Mouse (Mus musculus): ENCODE results near the gene Ift81. TPM values are rescaled to one million over a fixed set of nuclear protein-coding genes. Genes with fewer than 3 reads are reported as not detected.

Gene Ift81
- total RNA-seq, 2 experiments from 2014 or later = 34.5 to 37.4 TPM

- DNase-seq (ENCODE audit: extremely low spot score in 1 of 2, low spot score in 1 of 2) = no peak
These were observed 61.7 kb downstream of the Ift81 start for GRCm38 (mm10) chr5:122552638-122553037.

- DNase-seq (ENCODE audit: extremely low spot score in 1 of 2, low spot score in 1 of 2) = no peak
These were observed 63.9 kb downstream of the Ift81 start for GRCm38 (mm10) chr5:122550460-122550859.

- no peak for DNase-seq (ENCODE audit: extremely low spot score in 1 of 2, low spot score in 1 of 2)
These were observed 65.6 kb downstream of the Ift81 start for GRCm38 (mm10) chr5:122548671-122549070.

- DNase-seq (ENCODE audit: extremely low spot score in 1 of 2, low spot score in 1 of 2) = no peak
These were observed 66.5 kb downstream of the Ift81 start for GRCm38 (mm10) chr5:122547810-122548209.

- no peak for DNase-seq (ENCODE audit: extremely low spot score in 1 of 2, low spot score in 1 of 2)
These were observed 67.0 kb downstream of the Ift81 start for GRCm38 (mm10) chr5:122547251-122547714.

- no peak for DNase-seq (ENCODE audit: extremely low spot score in 1 of 2, low spot score in 1 of 2)
These were observed 70.9 kb downstream of the Ift81 start for GRCm38 (mm10) chr5:122543392-122543791.

- DNase-seq (ENCODE audit: extremely low spot score in 1 of 2, low spot score in 1 of 2) = no peak
These were observed 72.4 kb downstream of the Ift81 start for GRCm38 (mm10) chr5:122541871-122542270.

GRCm38 (mm10) chr5:122538077-122538476, 76.2 kb downstream of the Ift81 start:
- DNase-seq (ENCODE audit: extremely low spot score in 1 of 2, low spot score in 1 of 2) = no peak

- no peak for DNase-seq (ENCODE audit: extremely low spot score in 1 of 2, low spot score in 1 of 2)
These were observed 76.7 kb downstream of the Ift81 start for GRCm38 (mm10) chr5:122537654-122538053.

GRCm38 (mm10) chr5:122533884-122534283, 80.4 kb downstream of the Ift81 start:
- no peak for DNase-seq (ENCODE audit: extremely low spot score in 1 of 2, low spot score in 1 of 2)

GRCm38 (mm10) chr5:122529913-122530604, 84.3 kb downstream of the Ift81 start:
- DNase-seq (ENCODE audit: extremely low spot score in 1 of 2, low spot score in 1 of 2) = no peak

- no peak for DNase-seq (ENCODE audit: extremely low spot score in 1 of 2, low spot score in 1 of 2)
These were observed 85.0 kb downstream of the Ift81 start for GRCm38 (mm10) chr5:122529316-122529715.

- DNase-seq (ENCODE audit: extremely low spot score in 1 of 2, low spot score in 1 of 2) = no peak
These were observed 85.7 kb downstream of the Ift81 start for GRCm38 (mm10) chr5:122528591-122528990.

- DNase-seq (ENCODE audit: extremely low spot score in 1 of 2, low spot score in 1 of 2) = no peak
These were observed 86.6 kb downstream of the Ift81 start for GRCm38 (mm10) chr5:122527761-122528160.

GRCm38 (mm10) chr5:122526878-122527730, 87.2 kb downstream of the Ift81 start:
- no peak for DNase-seq (ENCODE audit: extremely low spot score in 1 of 2, low spot score in 1 of 2)

- no peak for DNase-seq (ENCODE audit: extremely low spot score in 1 of 2, low spot score in 1 of 2)
These were observed 87.9 kb downstream of the Ift81 start for GRCm38 (mm10) chr5:122526405-122526804.

GRCm38 (mm10) chr5:122525238-122525931, 88.9 kb downstream of the Ift81 start:
- no peak for DNase-seq (ENCODE audit: extremely low spot score in 1 of 2, low spot score in 1 of 2)

GRCm38 (mm10) chr5:122524854-122525237, 89.5 kb downstream of the Ift81 start:
- DNase-seq (ENCODE audit: extremely low spot score in 1 of 2, low spot score in 1 of 2) = no peak

GRCm38 (mm10) chr5:122524244-122524643, 90.1 kb downstream of the Ift81 start:
- DNase-seq (ENCODE audit: extremely low spot score in 1 of 2, low spot score in 1 of 2) = no peak

- DNase-seq (ENCODE audit: extremely low spot score in 1 of 2, low spot score in 1 of 2) = no peak
These were observed 93.2 kb downstream of the Ift81 start for GRCm38 (mm10) chr5:122521130-122521473.
